Mouse (Mus musculus): ENCODE measurements around the gene Mrm2. TPM values are rescaled to one million over a fixed set of nuclear protein-coding genes. Genes with fewer than 3 reads are reported as not detected.
"Not testable (repeated sequence)": the region's sequence is repeated elsewhere in the genome, so short reads cannot be mapped to it uniquely, and the experiment has no call there.

Gene Mrm2
- polyA plus RNA-seq, 1 experiment from 2014 or later: 18.0 TPM

DNA sequence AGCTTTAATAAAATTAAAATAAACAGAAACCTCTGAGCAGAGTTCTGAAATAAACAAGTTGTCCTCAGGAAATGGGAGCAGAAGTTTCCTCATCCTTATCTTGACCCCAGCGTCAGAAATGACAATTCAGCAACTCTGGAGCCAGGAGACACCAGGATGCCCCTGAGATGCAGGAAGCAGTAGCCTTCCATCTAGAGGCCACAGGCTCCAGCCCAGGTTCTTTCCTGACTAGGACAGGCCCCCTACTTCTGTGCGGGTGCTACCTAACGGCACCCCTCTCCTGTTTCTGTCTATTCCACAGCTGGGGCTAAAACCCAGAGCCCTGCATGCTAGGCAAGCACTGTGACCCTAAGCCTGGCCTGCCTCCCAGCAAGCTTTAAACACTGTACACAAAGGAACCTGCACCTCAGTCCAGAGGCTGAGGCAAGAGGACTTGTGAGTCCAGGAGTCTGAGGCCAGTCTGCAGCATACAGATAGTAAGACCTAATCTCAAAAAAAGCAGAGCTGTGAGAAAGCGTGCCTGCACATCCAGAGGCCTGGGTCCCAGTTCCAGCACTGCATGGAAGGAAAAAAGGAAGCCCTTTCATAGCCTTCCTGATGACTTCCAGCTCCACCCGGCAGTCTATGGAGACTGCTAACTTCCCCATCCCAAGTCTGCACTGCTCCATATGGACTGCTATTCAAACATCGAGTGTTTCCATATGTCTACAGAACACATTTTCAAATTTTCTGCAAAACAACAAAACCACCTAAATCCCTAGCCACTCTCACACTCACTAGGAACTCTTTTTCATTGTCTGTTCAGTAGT, 39.0 kb upstream of the Mrm2 start:
- Histone ChIP-seq H3K4me1 (ENCODE audit: control insufficient read depth, insufficient read depth, low read length) (0 out of 2 replicates have a peak, but pooled peaks cover 5% of the 10 kb centered on the region), H3K4me3 (ENCODE audit: low read depth, low read length) (no peak overlapping the region), H3K9ac (ENCODE audit: low read depth, low read length) (no peak overlapping the region), H3K4me2 (ENCODE audit: low read depth, low read length) (no peak overlapping the region), H3K27me3 (replicated peaks; ENCODE audit: control insufficient read depth, insufficient read depth, low read length) (no peaks in the 10 kb centered on the region), H3K36me3 (ENCODE audit: control insufficient read depth, insufficient read depth, low read length) (no peaks in the 10 kb centered on the region), H3K27ac (replicated peaks; ENCODE audit: low read depth, low read length) (peak overlapping the region; percentile 44), H3K9me3 (ENCODE audit: control insufficient read depth, low read length) (no peaks in the 10 kb centered on the region)
- WGBS: 55% methylated on average over 6 of the region's 6 CpGs
- DNase-seq (ENCODE audit: low spot score) (no peak), ATAC-seq (ENCODE audit: low read depth) (no peak)

DNA sequence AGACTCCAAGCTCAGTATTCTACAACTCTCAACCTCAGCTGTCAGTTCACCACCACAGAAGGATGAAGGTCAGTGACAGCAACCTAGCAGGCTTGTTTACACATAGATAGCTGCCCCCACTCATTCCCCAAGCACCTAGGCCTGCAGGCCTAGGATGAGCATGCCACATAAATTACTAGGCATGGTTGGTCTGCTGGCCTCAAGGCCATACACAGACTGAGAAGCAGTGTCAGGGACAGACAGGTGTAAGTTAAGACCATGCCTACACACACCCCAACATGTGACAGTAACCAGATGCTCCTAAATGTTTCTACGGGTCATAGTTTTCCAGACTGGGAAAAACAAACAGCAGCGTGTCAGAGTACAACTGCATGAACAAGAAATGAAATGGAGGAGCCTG, 37.8 kb upstream of the Mrm2 start:
- H3K9me3 ChIP-seq (ENCODE audit: control insufficient read depth, low read length): no peaks in the 10 kb centered on the region
- WGBS: 67% methylated on average over 2 of the region's 2 CpGs

DNA sequence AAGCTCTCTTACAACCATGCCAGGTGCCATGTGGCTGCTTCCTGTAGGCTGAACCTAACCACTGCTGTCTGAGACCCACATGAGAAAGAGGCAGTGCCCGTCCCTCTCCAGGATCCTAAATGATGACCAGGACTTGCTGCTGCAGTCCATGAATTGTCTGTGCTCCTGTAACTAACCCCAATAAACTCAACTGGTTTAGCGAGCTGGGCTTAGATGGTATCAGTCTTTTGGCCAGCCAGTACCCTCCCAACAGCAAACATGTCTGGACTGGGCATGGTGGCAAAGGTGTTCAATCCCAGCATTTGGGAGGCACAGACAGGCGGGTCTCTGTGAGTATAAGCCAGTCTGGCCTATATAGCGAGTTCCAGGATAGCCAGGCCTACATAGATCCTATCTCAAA, 37.2 kb upstream of the Mrm2 start:
- no peak overlapping the region for H3K4me2 ChIP-seq (ENCODE audit: low read depth, low read length)
- H3K4me3 ChIP-seq (ENCODE audit: low read depth, low read length): no peak overlapping the region
- no peak overlapping the region for H3K27ac ChIP-seq (replicated peaks; ENCODE audit: low read depth, low read length)
- H3K9ac ChIP-seq (ENCODE audit: low read depth, low read length): no peak overlapping the region
- no peaks in the 10 kb centered on the region for H3K9me3 ChIP-seq (ENCODE audit: control insufficient read depth, low read length)
- no peaks in the 10 kb centered on the region for H3K36me3 ChIP-seq (ENCODE audit: control insufficient read depth, insufficient read depth, low read length)
- ATAC-seq (ENCODE audit: low read depth): no peak
- H3K27me3 ChIP-seq (replicated peaks; ENCODE audit: control insufficient read depth, insufficient read depth, low read length): no peaks in the 10 kb centered on the region
- 0 out of 2 replicates have a peak, but pooled peaks cover 5% of the 10 kb centered on the region for H3K4me1 ChIP-seq (ENCODE audit: control insufficient read depth, insufficient read depth, low read length)
- no peak for DNase-seq (ENCODE audit: low spot score)
- 94% methylated on average over 4 of the region's 4 CpGs for WGBS

More for the DNA sequence above, 37.8 kb upstream of the Mrm2 start:
- no peak overlapping the region for H3K4me3 ChIP-seq (ENCODE audit: low read depth, low read length)
- ATAC-seq (ENCODE audit: low read depth) (no peak), DNase-seq (ENCODE audit: low spot score) (no peak)
- H3K36me3 ChIP-seq (ENCODE audit: control insufficient read depth, insufficient read depth, low read length): no peaks in the 10 kb centered on the region
- H3K27me3 ChIP-seq (replicated peaks; ENCODE audit: control insufficient read depth, insufficient read depth, low read length): no peaks in the 10 kb centered on the region
- no peak overlapping the region for H3K27ac ChIP-seq (replicated peaks; ENCODE audit: low read depth, low read length)
- H3K4me1 ChIP-seq (ENCODE audit: control insufficient read depth, insufficient read depth, low read length): 0 out of 2 replicates have a peak, but pooled peaks cover 5% of the 10 kb centered on the region
- H3K4me2 ChIP-seq (ENCODE audit: low read depth, low read length): no peak overlapping the region
- H3K9ac ChIP-seq (ENCODE audit: low read depth, low read length): no peak overlapping the region

DNA sequence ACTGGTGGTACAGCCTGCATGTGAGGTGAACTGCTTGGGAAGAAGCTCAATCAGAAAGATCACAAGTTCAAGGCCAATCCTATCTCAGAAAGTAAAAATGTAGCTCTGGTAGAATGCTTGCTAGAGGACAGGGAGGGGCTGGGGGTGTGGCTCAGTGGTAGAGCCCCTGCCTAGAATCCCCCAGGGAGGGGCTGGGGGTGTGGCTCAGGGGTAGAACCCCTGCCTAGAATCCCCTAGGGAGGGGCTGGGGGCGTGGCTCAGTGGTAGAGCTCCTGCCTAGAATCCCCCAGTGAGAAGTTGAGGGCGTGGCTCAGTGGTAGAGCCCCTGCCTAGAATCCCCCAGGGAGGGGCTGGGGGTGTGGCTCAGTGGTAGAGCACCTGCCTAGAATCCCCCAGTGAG, 36.4 kb upstream of the Mrm2 start:
- 77% methylated on average over 2 of the region's 2 CpGs for WGBS
- not testable (repeated sequence) for H3K9me3 ChIP-seq (ENCODE audit: control insufficient read depth, low read length); ATAC-seq (ENCODE audit: low read depth); H3K36me3 ChIP-seq (ENCODE audit: control insufficient read depth, insufficient read depth, low read length); H3K9ac ChIP-seq (ENCODE audit: low read depth, low read length); H3K27me3 ChIP-seq (replicated peaks; ENCODE audit: control insufficient read depth, insufficient read depth, low read length); H3K4me2 ChIP-seq (ENCODE audit: low read depth, low read length); DNase-seq (ENCODE audit: low spot score); H3K27ac ChIP-seq (replicated peaks; ENCODE audit: low read depth, low read length); H3K4me1 ChIP-seq (ENCODE audit: control insufficient read depth, insufficient read depth, low read length); H3K4me3 ChIP-seq (ENCODE audit: low read depth, low read length)

DNA sequence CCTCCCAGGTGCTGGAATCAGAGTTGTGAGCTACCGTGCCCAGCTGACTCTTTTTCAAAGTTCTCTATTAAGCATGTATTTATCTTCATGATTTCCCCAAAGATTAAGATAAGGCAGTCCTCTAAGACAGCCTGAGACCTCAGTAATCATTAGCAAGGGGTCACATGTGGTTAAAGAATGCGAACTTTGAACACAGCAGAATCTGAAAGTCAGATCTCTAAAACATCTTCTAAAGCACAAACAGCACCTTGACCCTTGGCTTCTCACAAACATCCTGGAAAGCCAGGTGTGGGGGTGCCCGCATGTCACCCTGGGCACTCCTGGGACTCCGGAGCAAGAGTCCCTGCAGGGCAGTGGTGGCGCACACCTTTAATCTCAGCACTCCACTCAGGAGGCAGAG, 32.7 kb upstream of the Mrm2 start:
- H3K9ac ChIP-seq (ENCODE audit: low read depth, low read length): no peak overlapping the region
- no peak overlapping the region for H3K4me3 ChIP-seq (ENCODE audit: low read depth, low read length)
- H3K4me1 ChIP-seq (ENCODE audit: control insufficient read depth, insufficient read depth, low read length): no peaks in the 10 kb centered on the region
- H3K36me3 ChIP-seq (ENCODE audit: control insufficient read depth, insufficient read depth, low read length): peaks cover 5% of the 10 kb centered on the region; the same call in 1 of the 2 replicates
- ATAC-seq (ENCODE audit: low read depth) (no peak), DNase-seq (ENCODE audit: low spot score) (no peak)
- 94% methylated on average over 5 of the region's 5 CpGs for WGBS
- H3K4me2 ChIP-seq (ENCODE audit: low read depth, low read length): no peak overlapping the region
- no peaks in the 10 kb centered on the region for H3K9me3 ChIP-seq (ENCODE audit: control insufficient read depth, low read length)
- no peaks in the 10 kb centered on the region for H3K27me3 ChIP-seq (replicated peaks; ENCODE audit: control insufficient read depth, insufficient read depth, low read length)
- no peak overlapping the region for H3K27ac ChIP-seq (replicated peaks; ENCODE audit: low read depth, low read length)

DNA sequence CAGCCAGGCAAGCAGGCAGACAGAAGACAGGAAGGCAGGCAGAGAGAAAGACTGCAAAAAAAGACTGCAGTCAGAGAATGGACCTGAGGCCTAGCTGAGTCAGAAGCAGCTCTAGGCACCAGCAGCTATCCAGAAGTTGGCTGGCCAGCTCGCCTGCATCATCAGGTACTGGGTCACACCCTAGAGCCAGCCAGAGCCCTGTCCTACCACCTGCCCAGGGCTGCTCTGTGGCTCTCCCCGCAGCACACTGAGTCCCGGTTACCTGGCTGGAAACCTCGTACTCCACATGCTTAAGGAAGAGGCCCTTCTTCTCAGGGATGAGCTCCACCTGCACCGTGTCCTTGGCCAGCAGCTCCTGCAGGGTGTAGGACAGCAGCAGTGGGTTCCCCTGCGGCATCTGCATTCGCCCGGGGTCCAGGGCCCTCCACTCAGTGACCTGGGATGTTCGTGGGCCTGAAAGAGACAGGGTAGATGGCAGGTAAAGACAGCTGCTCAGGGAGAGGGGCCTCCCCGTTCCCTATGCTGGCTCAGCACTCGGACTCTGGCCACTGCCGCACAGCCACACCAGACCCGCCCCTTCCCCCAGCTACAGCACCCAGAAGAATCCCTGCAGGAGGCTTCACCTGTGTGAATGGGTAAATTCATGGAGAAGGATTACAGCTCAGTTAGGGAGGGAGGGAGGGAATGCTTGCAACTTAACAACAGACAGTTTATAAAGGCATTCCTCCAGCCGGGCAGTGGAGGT, 28.4 kb upstream of the Mrm2 start:
- WGBS: 74% methylated on average over 13 of the region's 14 CpGs
- ATAC-seq (ENCODE audit: low read depth): no peak
- DNase-seq (ENCODE audit: low spot score): no peak
- Histone ChIP-seq H3K27ac (replicated peaks; ENCODE audit: low read depth, low read length) (no peak overlapping the region), H3K4me1 (ENCODE audit: control insufficient read depth, insufficient read depth, low read length) (no peaks in the 10 kb centered on the region), H3K36me3 (ENCODE audit: control insufficient read depth, insufficient read depth, low read length) (peaks cover 38% of the 10 kb centered on the region), H3K9me3 (ENCODE audit: control insufficient read depth, low read length) (no peaks in the 10 kb centered on the region), H3K9ac (ENCODE audit: low read depth, low read length) (no peak overlapping the region), H3K4me2 (ENCODE audit: low read depth, low read length) (no peak overlapping the region), H3K27me3 (replicated peaks; ENCODE audit: control insufficient read depth, insufficient read depth, low read length) (no peaks in the 10 kb centered on the region), H3K4me3 (ENCODE audit: low read depth, low read length) (no peak overlapping the region)

DNA sequence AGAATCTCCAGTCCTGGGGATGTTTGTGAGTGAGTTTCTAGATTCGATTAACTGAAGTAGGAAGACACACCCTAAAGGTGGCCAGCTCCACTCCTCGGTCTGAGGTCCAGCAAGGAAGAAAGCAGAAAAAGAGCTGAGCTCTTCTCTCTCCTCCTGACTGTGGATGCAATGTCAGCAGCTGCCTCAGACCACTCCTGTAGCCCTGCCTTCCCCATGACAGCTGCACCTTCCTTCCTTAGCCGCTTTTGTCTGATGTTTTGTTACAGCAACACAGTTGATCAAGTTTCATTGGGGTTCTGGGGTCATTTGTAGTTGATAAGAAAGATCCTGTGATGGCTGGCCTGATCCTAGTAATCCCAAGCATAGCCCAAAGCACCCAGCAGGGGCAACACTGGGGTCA, 25.8 kb upstream of the Mrm2 start:
- 91% methylated on average over 3 of the region's 3 CpGs for WGBS
- Histone ChIP-seq H3K4me3 (ENCODE audit: low read depth, low read length) (no peak overlapping the region), H3K4me1 (ENCODE audit: control insufficient read depth, insufficient read depth, low read length) (no peaks in the 10 kb centered on the region), H3K9me3 (ENCODE audit: control insufficient read depth, low read length) (no peaks in the 10 kb centered on the region), H3K27me3 (replicated peaks; ENCODE audit: control insufficient read depth, insufficient read depth, low read length) (no peaks in the 10 kb centered on the region), H3K9ac (ENCODE audit: low read depth, low read length) (no peak overlapping the region), H3K27ac (replicated peaks; ENCODE audit: low read depth, low read length) (no peak overlapping the region), H3K4me2 (ENCODE audit: low read depth, low read length) (no peak overlapping the region), H3K36me3 (ENCODE audit: control insufficient read depth, insufficient read depth, low read length) (peaks cover 63% of the 10 kb centered on the region)
- ATAC-seq (ENCODE audit: low read depth) (no peak), DNase-seq (ENCODE audit: low spot score) (no peak)

DNA sequence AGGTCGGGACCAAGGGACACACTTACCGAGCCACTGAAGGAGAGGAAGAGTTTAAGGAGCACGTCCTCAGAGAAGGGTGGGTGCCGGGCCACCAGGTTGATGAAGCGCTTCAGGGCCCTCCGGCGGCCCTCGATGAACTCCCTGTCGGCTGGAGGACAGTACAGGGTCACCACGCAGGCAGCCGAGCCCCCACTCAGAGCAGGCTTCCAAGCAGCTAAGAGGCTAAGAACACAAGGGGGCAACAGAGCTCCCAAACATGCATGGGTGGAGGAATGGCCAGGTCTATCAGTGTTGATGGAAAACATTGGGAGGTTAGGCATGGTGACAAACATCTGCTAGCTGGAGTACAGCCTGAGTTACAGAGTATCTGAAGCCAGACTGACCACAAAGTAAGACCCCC, 24.2 kb upstream of the Mrm2 start:
- no peaks in the 10 kb centered on the region for H3K27me3 ChIP-seq (replicated peaks; ENCODE audit: control insufficient read depth, insufficient read depth, low read length)
- WGBS: 84% methylated on average over 11 of the region's 11 CpGs

More for the DNA sequence above, 24.2 kb upstream of the Mrm2 start:
- DNase-seq (ENCODE audit: low spot score) (no peak), ATAC-seq (ENCODE audit: low read depth) (no peak)
- Histone ChIP-seq H3K4me3 (ENCODE audit: low read depth, low read length) (no peak overlapping the region), H3K27ac (replicated peaks; ENCODE audit: low read depth, low read length) (no peak overlapping the region), H3K9me3 (ENCODE audit: control insufficient read depth, low read length) (no peaks in the 10 kb centered on the region), H3K9ac (ENCODE audit: low read depth, low read length) (no peak overlapping the region), H3K4me2 (ENCODE audit: low read depth, low read length) (no peak overlapping the region), H3K4me1 (ENCODE audit: control insufficient read depth, insufficient read depth, low read length) (no peaks in the 10 kb centered on the region), H3K36me3 (ENCODE audit: control insufficient read depth, insufficient read depth, low read length) (peaks cover 74% of the 10 kb centered on the region)
